Mouse (Mus musculus): ENCODE measurements around the gene Fam171a1. TPM values are rescaled to one million over a fixed set of nuclear protein-coding genes. Genes with fewer than 3 reads are reported as not detected.
"Not testable (repeated sequence)": the region's sequence is repeated elsewhere in the genome, so short reads cannot be mapped to it uniquely, and the experiment has no call there.

Fam171a1 gene
- total RNA-seq, 2 experiments from 2014 or later, result 58.5 to 60.2 TPM

DNA sequence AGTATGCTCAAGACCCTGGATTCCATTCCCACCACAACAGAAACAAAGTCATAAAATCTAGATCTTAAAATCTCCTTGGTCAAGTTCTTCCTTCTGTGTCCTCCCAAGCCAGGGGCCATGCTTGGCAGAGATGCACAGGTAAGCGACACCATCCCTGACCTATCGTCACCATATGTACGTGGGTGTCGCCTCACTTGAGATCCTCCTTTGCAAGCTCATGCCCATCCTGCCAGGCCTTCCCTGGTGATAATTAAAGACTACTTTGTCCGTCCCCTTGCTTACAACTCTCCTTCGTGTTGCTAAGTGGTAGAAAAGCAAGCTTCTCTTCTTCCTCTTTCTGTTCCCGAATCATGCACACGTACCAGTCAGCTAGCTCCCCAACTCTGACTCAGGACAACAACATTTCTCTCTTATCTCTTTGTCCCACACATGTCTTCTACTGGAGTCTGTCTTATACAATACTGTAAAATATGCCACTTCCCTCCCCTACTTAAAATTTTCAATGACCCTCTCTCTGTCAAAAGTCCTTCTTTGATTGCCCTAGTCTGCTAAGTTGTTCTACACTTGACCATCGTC lies 49.6 kb downstream of the Fam171a1 start:
- intact Hi-C loops (cut with DNase I), result no loop called here
- DNase-seq (ENCODE audit: extremely low spot score in 1 of 2, low spot score in 2 of 2), result no peak

DNA sequence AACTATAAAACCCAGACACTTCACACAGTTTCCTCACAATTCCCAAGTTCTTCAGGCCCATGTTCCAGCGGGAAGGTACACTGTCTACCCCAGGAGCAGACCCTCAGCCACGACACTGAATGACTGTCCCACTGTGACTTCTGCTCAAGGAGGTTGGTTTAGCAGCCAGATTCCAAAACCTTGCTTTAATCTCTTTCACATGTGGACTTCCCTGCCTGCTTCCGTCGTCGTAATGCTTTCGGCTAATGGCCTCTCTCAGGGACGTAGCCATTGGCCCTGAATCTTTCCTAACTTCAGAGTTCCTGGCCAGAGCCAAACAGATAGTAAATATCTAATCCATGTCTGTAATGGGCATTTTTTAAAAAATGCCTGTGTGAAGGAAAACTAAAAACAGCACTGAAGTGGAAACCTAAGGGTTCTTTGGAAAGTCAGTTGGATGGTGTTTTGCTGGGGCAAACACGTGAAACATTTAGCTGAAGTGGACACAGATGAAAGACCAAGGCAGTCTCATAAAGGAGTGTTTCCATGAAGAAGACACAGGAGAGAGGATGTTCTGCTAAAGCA lies 51.1 kb downstream of the Fam171a1 start:
- intact Hi-C loops (cut with DNase I), result loop anchor here (5.0 kb wide), 1 partner anchor 48 kb away; no protein-coding TSS in a partner anchor
- DNase-seq (ENCODE audit: extremely low spot score in 1 of 2, low spot score in 2 of 2), result no peak

DNA sequence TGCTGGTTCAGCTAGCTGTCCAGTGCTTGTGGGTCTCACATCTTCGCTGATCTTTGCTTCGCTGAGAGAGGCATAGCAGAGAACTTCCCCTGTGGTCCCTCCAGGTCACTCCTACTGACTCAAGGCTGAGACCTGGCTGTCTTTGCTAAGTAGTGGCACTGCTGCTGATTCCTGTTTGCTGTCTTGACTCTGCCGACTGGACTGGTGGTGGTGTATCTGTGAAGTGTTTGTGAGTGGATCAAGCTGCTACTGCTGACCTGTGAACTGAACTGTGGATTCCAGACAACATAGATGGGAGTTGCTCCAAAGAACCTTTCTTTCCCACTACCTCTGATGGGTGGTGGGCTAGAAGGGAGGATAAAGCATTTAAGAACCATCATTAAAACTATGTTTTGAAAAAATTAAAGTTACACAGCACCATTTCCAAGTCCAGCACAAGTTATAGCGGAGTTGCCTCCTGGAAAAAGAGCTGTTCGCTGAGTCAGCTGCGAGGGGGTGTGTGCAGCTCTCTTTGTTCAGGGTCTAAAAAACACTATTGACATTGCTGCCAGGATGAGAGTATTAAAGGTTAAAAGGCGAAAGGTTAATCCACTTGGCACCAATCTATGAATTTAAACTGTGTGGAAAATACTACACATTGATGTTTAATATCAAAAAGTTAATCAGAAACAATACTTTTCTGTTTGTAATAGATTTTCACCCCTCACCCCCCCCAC lies 52.0 kb downstream of the Fam171a1 start:
- intact Hi-C loops (cut with DNase I), result loop anchor here (5.0 kb wide), 1 partner anchor 49 kb away; no protein-coding TSS in a partner anchor
- DNase-seq (ENCODE audit: extremely low spot score in 1 of 2, low spot score in 2 of 2), result no peak

DNA sequence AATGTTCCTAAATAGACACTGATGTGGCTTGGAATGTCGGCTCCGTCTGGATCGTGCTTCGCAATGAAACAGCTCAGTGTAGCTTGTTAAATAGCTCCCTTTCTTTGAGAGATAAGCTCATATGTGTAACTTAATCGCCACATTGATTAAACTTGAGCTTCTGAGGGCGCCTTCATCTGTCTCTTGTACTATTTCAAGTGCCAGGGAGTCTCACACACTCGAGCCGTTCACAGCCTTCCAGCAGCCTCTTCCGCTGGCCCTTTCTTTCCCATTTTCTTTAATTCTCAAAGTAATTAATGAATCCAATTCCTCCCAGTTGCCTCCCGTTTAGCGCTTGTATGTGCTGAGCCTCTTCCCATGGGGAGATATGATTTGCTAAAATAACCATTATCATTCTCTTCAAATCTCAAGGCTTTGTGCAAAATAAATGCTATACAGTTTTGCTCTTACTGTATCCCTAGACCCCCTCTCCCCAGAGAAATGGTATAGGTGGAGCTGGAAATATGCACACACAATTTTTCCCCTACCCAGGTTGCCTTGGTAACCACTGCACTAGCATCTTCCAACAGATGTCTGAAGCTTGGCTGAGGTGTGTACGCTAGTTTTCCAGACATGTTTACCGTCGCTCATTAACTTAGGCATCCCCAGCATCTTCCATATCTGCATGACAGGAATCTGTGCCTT lies 54.8 kb downstream of the Fam171a1 start:
- intact Hi-C loops (cut with DNase I), result loop anchor here (5.0 kb wide), 1 partner anchor 52 kb away; no protein-coding TSS in a partner anchor
- DNase-seq (ENCODE audit: extremely low spot score in 1 of 2, low spot score in 2 of 2), result no peak

DNA sequence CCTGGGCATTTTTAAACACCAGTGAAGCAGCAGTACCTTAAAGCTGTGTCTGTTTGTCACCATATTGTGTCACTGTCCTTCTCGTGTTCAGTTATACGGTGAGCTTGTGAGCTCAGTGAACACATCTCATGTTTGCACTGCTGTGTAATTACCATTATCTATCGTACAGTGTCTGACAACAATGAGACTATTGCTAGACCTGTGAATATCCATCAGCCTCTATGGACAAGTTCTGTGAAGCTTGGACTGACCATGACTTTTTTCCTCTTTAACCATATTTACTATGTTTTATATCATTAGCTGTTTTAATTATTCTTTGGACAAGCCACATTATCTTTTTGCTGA lies 55.4 kb downstream of the Fam171a1 start:
- no peak for DNase-seq (ENCODE audit: extremely low spot score in 1 of 2, low spot score in 2 of 2)
- intact Hi-C loops (cut with DNase I), result loop anchor here (5.0 kb wide), 1 partner anchor 52 kb away; no protein-coding TSS in a partner anchor

DNA sequence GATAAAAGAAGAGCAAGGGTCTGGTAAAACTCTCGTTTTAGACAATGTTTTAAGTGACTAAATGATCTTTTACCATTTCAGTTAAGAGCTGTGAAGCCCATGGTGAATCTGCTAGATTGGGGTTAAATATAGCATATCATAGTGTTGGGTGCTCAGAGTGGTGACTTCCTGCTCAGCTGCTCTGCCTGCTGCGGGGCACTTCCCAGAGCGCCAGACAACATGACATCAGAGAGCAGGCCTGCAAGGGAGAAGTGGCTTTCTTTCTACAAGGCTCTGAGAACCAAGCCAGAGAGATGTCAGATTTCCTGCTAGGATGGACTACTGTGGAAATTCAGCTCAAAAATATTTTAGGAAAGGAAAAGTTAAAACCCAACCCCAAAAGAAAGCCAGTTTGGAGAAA lies 57.8 kb downstream of the Fam171a1 start:
- no peak for DNase-seq (ENCODE audit: extremely low spot score in 1 of 2, low spot score in 2 of 2)
- intact Hi-C loops (cut with DNase I), result no loop called here

DNA sequence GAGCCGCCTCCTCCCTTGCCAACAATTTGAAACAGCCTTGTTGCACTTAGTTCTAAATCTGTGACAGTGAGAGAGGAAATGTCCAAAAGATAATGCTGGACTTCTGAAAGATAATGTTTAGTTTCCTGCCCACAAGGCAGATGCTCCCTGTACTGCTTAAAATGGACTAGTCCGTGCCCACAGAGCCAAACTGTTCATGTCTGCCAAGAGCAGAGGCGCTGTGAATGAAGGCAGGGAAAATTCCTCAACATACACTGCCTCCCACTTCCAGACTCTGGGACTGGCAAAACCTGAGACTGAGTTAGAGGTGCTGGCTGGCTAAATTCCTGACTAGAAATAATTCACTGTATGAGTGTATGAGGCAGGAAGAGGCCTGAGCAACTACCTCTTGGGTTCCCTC lies 58.6 kb downstream of the Fam171a1 start:
- DNase-seq (ENCODE audit: extremely low spot score in 1 of 2, low spot score in 2 of 2), result peak in 1 of 2 experiments; percentile 72
- intact Hi-C loops (cut with DNase I), result no loop called here

DNA sequence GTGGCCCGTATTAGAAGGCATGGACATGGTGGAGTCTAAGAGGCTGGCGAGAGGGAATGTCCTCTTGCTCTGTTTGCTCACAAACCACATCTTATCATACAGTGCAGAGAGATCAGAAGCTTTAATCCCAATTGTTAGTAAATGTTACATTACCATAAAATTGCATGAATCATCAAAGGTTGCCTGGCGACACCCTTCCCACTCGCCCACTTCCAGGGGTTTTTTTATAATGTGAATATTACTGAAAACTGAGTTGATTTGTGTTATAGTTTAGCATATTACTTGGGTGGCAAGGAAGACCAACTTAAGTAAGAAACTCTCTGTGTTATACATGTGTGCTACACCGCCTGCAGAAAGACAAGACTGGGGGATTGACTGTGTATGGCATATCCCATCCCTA lies 60.9 kb downstream of the Fam171a1 start:
- no peak for DNase-seq (ENCODE audit: extremely low spot score in 1 of 2, low spot score in 2 of 2)

GRCm38 (mm10) chr2:3175988-3176387 lies 62.0 kb downstream of the Fam171a1 start:
- intact Hi-C loops (cut with DNase I), result not testable (repeated sequence)

More for the DNA sequence above, 60.9 kb downstream of the Fam171a1 start:
- intact Hi-C loops (cut with DNase I), result no loop called here

GRCm38 (mm10) chr2:3176751-3177150 lies 62.7 kb downstream of the Fam171a1 start:
- no peak for DNase-seq (ENCODE audit: extremely low spot score in 1 of 2, low spot score in 2 of 2)
- intact Hi-C loops (cut with DNase I), result no loop called here

More at GRCm38 (mm10) chr2:3175988-3176387, 62.0 kb downstream of the Fam171a1 start:
- not testable (repeated sequence) for DNase-seq (ENCODE audit: extremely low spot score in 1 of 2, low spot score in 2 of 2)

DNA sequence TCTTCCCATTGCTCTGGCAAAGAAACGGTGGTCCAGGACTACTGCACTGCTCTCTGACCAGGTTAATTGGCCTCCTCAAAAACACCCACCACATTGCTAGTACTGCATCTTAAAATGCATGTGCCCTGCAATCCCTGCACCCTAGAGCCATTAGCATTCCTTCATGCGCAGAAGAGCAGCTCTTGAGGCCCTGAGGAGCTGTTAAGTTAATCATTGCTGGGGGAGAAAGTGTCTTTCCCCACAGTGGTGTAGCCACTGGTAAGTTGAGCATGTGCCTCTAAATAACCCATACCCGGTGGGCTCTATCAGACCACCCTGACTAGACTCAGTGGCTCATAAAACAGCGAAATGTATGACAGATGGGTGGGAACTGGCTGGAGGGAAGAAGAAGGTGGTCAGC lies 66.5 kb downstream of the Fam171a1 start:
- intact Hi-C loops (cut with DNase I), result no loop called here
- DNase-seq (ENCODE audit: extremely low spot score in 1 of 2, low spot score in 2 of 2), result no peak

- DNase-seq (ENCODE audit: extremely low spot score in 1 of 2, low spot score in 2 of 2), result no peak
- intact Hi-C loops (cut with DNase I), result no loop called here
Observed at GRCm38 (mm10) chr2:3183656-3184055, 69.6 kb downstream of the Fam171a1 start.

DNA sequence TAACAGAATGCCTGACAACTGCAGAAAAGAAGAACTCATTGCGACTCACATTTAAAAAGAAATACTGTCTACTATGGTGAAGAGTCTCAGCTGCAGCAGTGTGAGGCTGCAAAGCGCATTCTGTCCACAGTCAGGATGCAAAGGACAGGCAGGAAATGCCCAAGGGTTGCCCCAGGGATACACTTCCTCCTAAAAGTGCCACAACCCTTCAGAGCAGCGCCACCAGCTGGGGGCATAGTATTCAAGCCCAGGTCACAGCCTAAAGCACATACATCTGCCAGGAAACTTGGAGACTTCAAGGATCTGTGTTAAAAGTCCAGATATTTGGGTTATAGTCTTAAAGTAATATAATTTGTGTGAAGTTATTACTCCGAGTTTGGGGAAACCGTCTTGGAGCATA lies 71.3 kb downstream of the Fam171a1 start:
- peak in 1 of 2 experiments; percentile 61 for DNase-seq (ENCODE audit: extremely low spot score in 1 of 2, low spot score in 2 of 2)
- intact Hi-C loops (cut with DNase I), result no loop called here

GRCm38 (mm10) chr2:3188745-3189475 lies 74.9 kb downstream of the Fam171a1 start:
- intact Hi-C loops (cut with DNase I), result no loop called here
- no peak for DNase-seq (ENCODE audit: extremely low spot score in 1 of 2, low spot score in 2 of 2)

DNA sequence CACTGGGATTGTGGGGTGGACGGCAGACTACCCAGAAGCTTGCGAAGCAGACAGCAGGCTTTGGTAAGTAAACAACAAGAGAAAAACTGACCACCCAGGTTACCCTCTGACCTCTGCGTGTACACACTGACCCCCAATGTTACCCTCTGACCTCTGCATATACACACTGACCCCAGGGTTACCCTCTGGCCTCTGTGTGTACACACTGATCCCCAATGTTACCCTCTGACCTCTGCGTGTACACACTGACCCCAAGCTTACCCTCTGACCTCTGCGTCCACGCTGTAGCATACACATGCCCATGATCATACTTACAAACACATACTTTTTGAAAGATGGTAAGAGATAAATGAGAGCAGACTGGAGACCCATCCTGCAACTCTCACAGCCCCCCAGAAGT lies 77.1 kb downstream of the Fam171a1 start:
- intact Hi-C loops (cut with DNase I), result no loop called here
- DNase-seq (ENCODE audit: extremely low spot score in 1 of 2, low spot score in 2 of 2), result no peak

DNA sequence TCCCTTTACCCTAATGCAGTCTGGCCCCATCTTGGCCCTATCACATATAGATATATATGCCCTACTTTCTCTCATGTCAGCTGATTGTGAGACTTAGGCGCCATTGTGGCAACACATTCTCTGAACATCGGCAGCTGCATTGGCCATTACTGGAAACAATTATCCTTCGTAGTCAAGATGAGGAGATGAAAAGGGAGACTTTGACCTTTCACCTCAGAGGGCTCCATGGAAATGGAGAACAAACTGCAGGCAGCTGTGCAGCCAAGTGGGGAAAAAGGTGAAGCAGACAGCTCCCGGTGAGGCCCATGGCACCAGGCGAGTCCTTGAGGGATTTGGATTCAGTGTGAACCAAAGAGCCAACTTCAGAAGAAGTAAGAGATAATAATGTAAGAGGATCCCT lies 81.5 kb downstream of the Fam171a1 start:
- no peak for DNase-seq (ENCODE audit: extremely low spot score in 1 of 2, low spot score in 2 of 2)

GRCm38 (mm10) chr2:3200422-3200821 lies 86.4 kb downstream of the Fam171a1 start:
- no peak for DNase-seq (ENCODE audit: extremely low spot score in 1 of 2, low spot score in 2 of 2)
- intact Hi-C loops (cut with DNase I), result no loop called here

More for the DNA sequence above, 81.5 kb downstream of the Fam171a1 start:
- intact Hi-C loops (cut with DNase I), result no loop called here

- intact Hi-C loops (cut with DNase I), result no loop called here
- no peak for DNase-seq (ENCODE audit: extremely low spot score in 1 of 2, low spot score in 2 of 2)
Observed at GRCm38 (mm10) chr2:3206975-3207642, 93.1 kb downstream of the Fam171a1 start.

All from left cerebral cortex, postnatal 10 days (tissue).